Mouse (Mus musculus) gastrocnemius, postnatal 14 days (tissue): ENCODE data around the gene Fam122c. TPM values are rescaled to one million over a fixed set of nuclear protein-coding genes. Genes with fewer than 3 reads are reported as not detected.

Source experiments
- DNase-seq: peaks from one replicate; pipeline ENCODE4 v3.0.0; 2021; ENCODE audit warnings: mixed read lengths
- intact Hi-C: fragments of 180-260 bp; cut with DNase I; formaldehyde crosslinking; loops from one replicate; pipeline ENCODE4 v1.15.1; 2025; ENCODE audit warnings: low total_unique reads
- total RNA-seq, 2 experiments: library from RNA; stranded (reverse); gene quantifications; 2 replicates each; pipeline ENCODE4 v1.2.3; 2021

Gene Fam122c
- total RNA-seq, 2 experiments from 2014 or later = not detected

DNA sequence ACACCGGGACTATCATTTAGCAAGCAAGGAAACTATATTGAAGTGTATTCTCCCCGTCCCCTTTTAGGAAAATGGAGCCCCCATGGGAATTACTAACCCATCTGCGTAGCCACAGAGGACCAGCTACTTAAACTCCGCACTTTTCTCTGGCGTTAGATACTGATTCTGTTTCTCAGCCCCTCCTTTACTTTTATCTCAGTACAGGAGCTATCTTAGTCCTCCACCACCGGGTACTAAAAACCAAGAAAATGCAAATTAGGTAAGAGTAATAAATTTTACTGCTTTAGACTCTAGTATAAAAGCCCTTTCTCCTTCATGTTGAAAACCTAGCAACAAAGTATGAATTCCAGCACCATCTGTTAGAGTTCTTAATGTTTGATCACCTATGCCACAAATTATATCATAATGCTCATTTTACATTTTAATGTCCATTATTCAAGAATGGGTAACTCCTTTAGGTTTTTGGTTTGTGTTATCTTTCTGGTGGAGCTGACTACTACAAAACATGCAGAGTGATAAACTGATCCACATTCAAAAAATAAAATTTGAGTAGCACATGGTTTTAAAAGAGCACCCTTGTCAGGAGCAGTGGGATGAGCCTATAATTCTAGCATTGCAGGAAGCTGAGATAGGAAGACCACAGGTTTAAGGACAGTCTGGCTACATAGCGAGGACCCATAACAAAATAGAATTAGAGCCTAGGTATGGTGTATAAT, 91.6 kb downstream of the Fam122c start:
- intact Hi-C loops = no loop called here
- DNase-seq = no peak

DNA sequence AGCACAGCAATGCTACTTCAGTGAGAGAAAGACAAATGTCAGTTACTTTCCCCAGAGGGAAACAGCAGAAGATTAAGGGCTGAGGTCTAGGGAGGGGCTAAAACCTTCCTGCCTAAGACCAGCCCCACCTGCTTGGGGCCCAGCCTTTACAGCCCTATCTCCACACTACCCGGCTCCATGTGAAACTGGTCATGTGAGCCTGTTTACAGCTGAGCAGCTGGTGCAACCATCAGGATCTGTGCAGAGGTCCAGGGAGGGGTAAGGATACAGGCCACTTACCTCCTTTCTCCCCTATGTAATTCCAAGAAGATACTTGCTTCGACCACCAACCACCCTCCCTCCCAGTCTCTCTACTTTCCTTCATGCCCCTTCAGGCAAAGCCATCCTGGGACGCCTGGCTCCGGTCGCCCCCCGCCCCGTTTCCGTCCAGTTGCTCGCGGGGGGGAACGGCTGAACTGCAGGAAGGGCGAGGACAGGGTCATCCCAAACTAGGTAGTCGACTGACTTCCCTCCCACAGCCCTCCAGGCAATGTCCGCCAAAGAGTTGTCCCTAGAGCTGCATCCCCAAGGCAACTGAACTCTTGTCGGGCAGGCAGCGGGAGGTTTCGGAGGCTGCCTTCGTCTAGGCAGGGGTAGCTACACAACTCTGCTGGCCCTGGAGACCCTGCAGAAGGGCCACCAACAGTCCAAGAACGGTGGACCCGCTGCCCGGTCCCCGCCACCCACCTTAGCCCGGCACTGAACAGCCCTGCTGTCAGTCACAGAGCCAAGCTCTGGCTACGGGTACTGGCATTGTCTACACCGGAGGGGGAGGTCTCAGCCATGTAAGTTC, 96.5 kb downstream of the Fam122c start:
- intact Hi-C loops = no loop called here
- peak; percentile 6 for DNase-seq

DNA sequence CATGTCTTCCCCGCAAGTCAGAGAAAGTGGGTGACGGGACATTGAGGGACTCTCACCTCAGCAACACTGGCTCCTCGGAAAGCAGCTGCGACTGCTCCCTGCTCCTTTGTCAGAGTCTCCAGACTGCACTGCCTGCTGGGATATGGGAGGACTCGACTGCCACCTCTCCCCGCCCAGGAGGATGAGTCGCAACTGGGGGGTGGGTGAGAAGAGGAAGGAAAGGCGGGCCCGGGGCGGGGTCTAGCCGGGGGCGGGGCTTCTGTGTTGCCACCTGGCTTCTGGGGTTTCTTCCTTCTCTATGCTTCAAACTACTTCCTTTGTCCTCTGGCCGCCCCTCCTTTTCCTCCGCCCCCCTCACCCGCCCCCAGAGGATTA, 97.1 kb downstream of the Fam122c start, which contains the start of gene Mospd1:
Mospd1 (minus strand) TSS at position 137 of the 375 bp plus-strand sequence.
- DNase-seq = peak; percentile 90
- intact Hi-C loops = no loop called here

Other genes with a start within 250 kb of the Fam122c start
- not detected for gene Plac1, start 33.3 kb upstream of the Fam122c start, total RNA-seq
- gene Fam122b, start 3.6 kb upstream of the Fam122c start, total RNA-seq = 1 to 10 TPM; 1.6 to 3.0 TPM
- 10 to 100 TPM; 29.0 to 37.0 TPM for gene Mospd1, start 97.1 kb downstream of the Fam122c start, total RNA-seq
- not detected for gene Etd, start 161.5 kb downstream of the Fam122c start, total RNA-seq